Mouse (Mus musculus): ENCODE measurements around the gene Sox15. TPM values are rescaled to one million over a fixed set of nuclear protein-coding genes. Genes with fewer than 3 reads are reported as not detected.
A peak's percentile ranks its signal among the peaks of the same experiment; 100 is the strongest.

Gene Sox15
- polyA plus RNA-seq (2012; rRNA removed) = not detected in 2 replicates
- not detected in 2 replicates for polyA plus RNA-seq (2014; fragmentation: Nextera tagmentation; extraction: Ambion mirVana)

- Histone ChIP-seq H3K9me3 (ENCODE audit: control insufficient read depth, low read length) (no peaks in the 10 kb centered on the region), H3K9ac (replicated peaks) (no peak within 1 kb of the TSS), H3K4me3 (ENCODE audit: insufficient read depth in 1 of 2, low read depth in 2 of 2, low read length in 2 of 2) (no peak within 1 kb of the TSS), H3K27ac (no peak within 1 kb of the TSS), H3K36me3 (replicated peaks; ENCODE audit: control insufficient read depth, insufficient read depth, low read depth) (peaks cover 44% of the 10 kb centered on the region), H3K4me2 (ENCODE audit: low read depth) (no peak within 1 kb of the TSS), H3K4me1 (replicated peaks; ENCODE audit: control insufficient read depth in 2 of 2, insufficient read depth in 2 of 2, low read length in 1 of 2) (peaks cover 3 to 9% of the 10 kb centered on the region in 2 experiments), H3K27me3 (ENCODE audit: control insufficient read depth, insufficient read depth, low read length) (no peaks in the 10 kb centered on the region)
- ATAC-seq (ENCODE audit: insufficient read depth) = peak; percentile 51; the same call in 1 of the 2 replicates
- TF ChIP-seq CTCF (IDR thresholded peaks at IDR 0.05; ENCODE audit: low read depth) = peak; percentile 86
- TF ChIP-seq EP300 (IDR thresholded peaks at IDR 0.05; ENCODE audit: low read depth) = no peak
- peak in 1 of 3 experiments; percentile 45 for DNase-seq (ENCODE audit: low read depth in 3 of 3, low spot score in 3 of 3)
- WGBS (ENCODE audit: insufficient replicate concordance) = 41% methylated on average over 34 of the region's 34 CpGs
Measured at GRCm38 (mm10) chr11:69655264-69656064, at the start of gene Sox15. Sox15 (plus strand) TSS chr11:69655314.

DNA sequence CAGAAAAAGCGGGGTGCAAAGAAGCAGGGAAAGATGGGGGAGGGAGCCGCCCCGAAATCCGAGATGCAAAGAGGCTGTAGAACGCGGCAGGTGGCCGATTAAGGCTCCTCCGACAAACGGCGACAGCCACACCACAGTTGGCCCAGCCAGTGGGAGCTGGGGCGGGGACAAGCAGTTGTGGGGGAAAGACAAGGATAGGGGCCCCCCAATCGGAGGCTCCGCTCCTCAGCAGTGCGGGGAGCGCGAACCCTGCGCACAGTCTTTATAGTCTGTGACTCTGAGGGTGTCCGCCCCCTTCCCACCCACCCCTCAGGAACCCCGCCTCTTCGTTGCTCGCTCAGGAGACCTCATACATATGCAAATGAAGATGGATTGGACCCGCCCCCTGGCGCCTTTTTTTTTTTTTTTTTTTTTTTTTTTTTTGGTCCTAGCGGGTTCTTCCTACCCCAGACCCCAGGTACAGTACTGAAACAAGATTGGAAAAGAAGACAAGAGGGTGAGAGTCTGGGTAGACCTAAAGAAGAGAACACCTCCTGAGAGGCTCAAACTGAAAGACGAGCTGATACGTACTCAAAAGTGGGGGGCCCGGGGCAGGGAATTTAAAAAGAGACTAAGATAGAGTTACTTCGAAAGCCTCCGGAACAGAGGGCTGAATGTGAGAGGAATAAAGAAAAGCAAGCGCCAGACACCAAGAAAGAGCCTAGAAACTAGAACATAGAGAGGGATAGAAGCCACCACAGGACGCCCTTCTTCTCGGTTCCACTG, 49.2 kb upstream of the Sox15 start, which contains the start of gene Atp1b2:
Atp1b2 (minus strand) TSS at position 217 of the 765 bp plus-strand sequence.
- 4% methylated on average over 32 of the region's 32 CpGs for WGBS (ENCODE audit: insufficient replicate concordance)
- peak; percentile 90 for ATAC-seq (ENCODE audit: insufficient read depth)

DNA sequence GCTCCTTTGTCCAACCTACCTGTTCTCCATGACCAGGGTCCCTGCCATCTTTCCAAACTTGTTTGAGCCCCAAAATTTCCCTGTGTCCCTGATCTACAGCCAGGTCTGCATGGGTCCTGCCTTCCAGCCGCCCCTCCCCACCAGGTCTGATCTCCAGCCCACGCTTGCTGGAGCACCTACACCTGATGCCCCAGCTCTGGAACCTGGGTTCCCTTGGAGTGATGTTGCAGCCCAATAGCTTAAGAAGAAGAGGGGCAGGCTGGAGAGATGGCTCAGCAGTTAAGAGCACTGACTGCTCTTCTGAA, 48.7 kb upstream of the Sox15 start:
- ATAC-seq (ENCODE audit: insufficient read depth) = no peak
- Histone ChIP-seq H3K36me3 (replicated peaks; ENCODE audit: control insufficient read depth, insufficient read depth, low read depth) (no peaks in the 10 kb centered on the region), H3K4me2 (ENCODE audit: low read depth) (peak overlapping the region; percentile 98), H3K9me3 (ENCODE audit: control insufficient read depth, low read length) (no peaks in the 10 kb centered on the region), H3K27me3 (ENCODE audit: control insufficient read depth, insufficient read depth, low read length) (no peaks in the 10 kb centered on the region), H3K27ac (peak overlapping the region; percentile 83), H3K9ac (replicated peaks) (peak overlapping the region; percentile 77), H3K4me1 (replicated peaks; ENCODE audit: control insufficient read depth in 2 of 2, insufficient read depth in 2 of 2, low read length in 1 of 2) (peaks cover 42 to 62% of the 10 kb centered on the region in 2 experiments), H3K4me3 (ENCODE audit: insufficient read depth in 1 of 2, low read depth in 2 of 2, low read length in 2 of 2) (peak overlapping the region; percentile 52 to 69)
- TF ChIP-seq CTCF (IDR thresholded peaks at IDR 0.05; ENCODE audit: low read depth) = no peak
- no peak for TF ChIP-seq EP300 (IDR thresholded peaks at IDR 0.05; ENCODE audit: low read depth)
- 62% methylated on average over 2 of the region's 2 CpGs for WGBS (ENCODE audit: insufficient replicate concordance)
- no peak for DNase-seq (ENCODE audit: low read depth in 3 of 3, low spot score in 3 of 3)

More for the DNA sequence above, 49.2 kb upstream of the Sox15 start, which contains the start of gene Atp1b2:
- H3K4me2 ChIP-seq (ENCODE audit: low read depth) = peak within 1 kb of the TSS; percentile 98
- peaks cover 47 to 68% of the 10 kb centered on the region in 2 experiments for H3K4me1 ChIP-seq (replicated peaks; ENCODE audit: control insufficient read depth in 2 of 2, insufficient read depth in 2 of 2, low read length in 1 of 2)
- H3K9ac ChIP-seq (replicated peaks) = peak within 1 kb of the TSS; percentile 86
- DNase-seq (ENCODE audit: low read depth in 3 of 3, low spot score in 3 of 3) = peak; percentile 88 to 91 (median 90)
- H3K27me3 ChIP-seq (ENCODE audit: control insufficient read depth, insufficient read depth, low read length) = no peaks in the 10 kb centered on the region
- peak within 1 kb of the TSS; percentile 69 to 71 for H3K4me3 ChIP-seq (ENCODE audit: insufficient read depth in 1 of 2, low read depth in 2 of 2, low read length in 2 of 2)
- peak; percentile 58 for TF ChIP-seq EP300 (IDR thresholded peaks at IDR 0.05; ENCODE audit: low read depth)
- TF ChIP-seq CTCF (IDR thresholded peaks at IDR 0.05; ENCODE audit: low read depth) = no peak
- H3K27ac ChIP-seq = peak within 1 kb of the TSS; percentile 83
- H3K36me3 ChIP-seq (replicated peaks; ENCODE audit: control insufficient read depth, insufficient read depth, low read depth) = peaks cover 2% of the 10 kb centered on the region
- no peaks in the 10 kb centered on the region for H3K9me3 ChIP-seq (ENCODE audit: control insufficient read depth, low read length)

DNA sequence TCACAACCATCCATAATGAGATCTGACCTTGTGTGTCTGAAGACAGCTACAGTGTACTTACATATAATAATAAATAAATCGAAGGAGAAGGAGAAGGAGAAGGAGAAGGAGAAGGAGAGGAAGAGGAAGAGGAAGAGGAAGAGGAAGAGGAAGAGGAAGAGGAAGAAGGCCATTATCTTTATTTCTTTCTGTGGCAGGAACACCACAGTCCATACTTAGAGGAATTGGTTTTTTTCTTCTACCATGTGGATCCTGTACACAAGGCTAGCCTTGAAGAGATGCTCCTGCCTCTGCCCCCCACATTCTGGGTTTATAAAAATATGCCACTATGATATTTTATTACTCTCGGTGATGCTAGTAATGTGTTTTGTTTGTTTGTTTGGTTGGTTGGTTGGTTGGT, 48.3 kb upstream of the Sox15 start:
- H3K36me3 ChIP-seq (replicated peaks; ENCODE audit: control insufficient read depth, insufficient read depth, low read depth) = no peaks in the 10 kb centered on the region
- no peaks in the 10 kb centered on the region for H3K9me3 ChIP-seq (ENCODE audit: control insufficient read depth, low read length)
- ATAC-seq (ENCODE audit: insufficient read depth) = no peak
- H3K4me1 ChIP-seq (replicated peaks; ENCODE audit: control insufficient read depth in 2 of 2, insufficient read depth in 2 of 2, low read length in 1 of 2) = peaks cover 39 to 58% of the 10 kb centered on the region in 2 experiments
- H3K4me2 ChIP-seq (ENCODE audit: low read depth) = no peak overlapping the region; the same call in 1 of the 2 replicates
- no peaks in the 10 kb centered on the region for H3K27me3 ChIP-seq (ENCODE audit: control insufficient read depth, insufficient read depth, low read length)
- no peak for TF ChIP-seq EP300 (IDR thresholded peaks at IDR 0.05; ENCODE audit: low read depth)
- no peak for TF ChIP-seq CTCF (IDR thresholded peaks at IDR 0.05; ENCODE audit: low read depth)
- WGBS (ENCODE audit: insufficient replicate concordance) = 62% methylated on average over 2 of the region's 2 CpGs
- H3K9ac ChIP-seq (replicated peaks) = no peak overlapping the region
- no peak for DNase-seq (ENCODE audit: low read depth in 3 of 3, low spot score in 3 of 3)
- no peak overlapping the region for H3K27ac ChIP-seq
- no peak overlapping the region for H3K4me3 ChIP-seq (ENCODE audit: insufficient read depth in 1 of 2, low read depth in 2 of 2, low read length in 2 of 2)
